Mouse (Mus musculus) intestine, embryonic 14.5 days (tissue): ENCODE results near the gene Tex13b. TPM values are rescaled to one million over a fixed set of nuclear protein-coding genes. Genes with fewer than 3 reads are reported as not detected.

Experiments used
- ATAC-seq: fragments of 200-750 bp; cut with Nextera tagmentation; replicated peaks from 2 replicates; pipeline ENCODE4 v1.8.0; 2017; ENCODE audit warnings: low read depth, moderate number of reproducible peaks, moderate TSS enrichment, moderate library complexity; ENCODE audit not compliant: low FRiP score, low TSS enrichment
- DNase-seq: peaks from one replicate; pipeline ENCODE4 v3.0.0-alpha.2; 2018; ENCODE audit warnings: low spot score
- H3K27ac ChIP-seq: fragments of 300-500 bp; sonication (generic); 2 replicates; pipeline ENCODE4 v1.5.1; 2014; ENCODE audit warnings: low read depth, mild to moderate bottlenecking, control low read depth
- H3K27me3 ChIP-seq: fragments of 300-500 bp; sonication (generic); replicated peaks from 2 replicates; pipeline ENCODE4 v1.6.1; 2014; ENCODE audit warnings: low read length, control low read depth; ENCODE audit not compliant: control insufficient read depth, insufficient read depth
- H3K36me3 ChIP-seq: fragments of 300-500 bp; sonication (generic); 2 replicates; pipeline ENCODE4 v1.6.1; 2014; ENCODE audit warnings: low read length, control low read depth; ENCODE audit not compliant: control insufficient read depth, insufficient read depth
- H3K4me1 ChIP-seq: fragments of 300-500 bp; sonication (generic); replicated peaks from 2 replicates; pipeline ENCODE4 v1.6.1; 2014; ENCODE audit warnings: low read length, control low read depth, mixed read lengths; ENCODE audit not compliant: control insufficient read depth, insufficient read depth
- H3K4me2 ChIP-seq: fragments of 300-500 bp; sonication (generic); 2 replicates; pipeline ENCODE4 v1.6.1; 2014; ENCODE audit warnings: low read length
- H3K4me3 ChIP-seq: fragments of 300-500 bp; sonication (generic); 2 replicates; pipeline ENCODE4 v1.5.1; 2014; ENCODE audit warnings: low read depth, low read length, control low read depth, mixed read lengths
- H3K9ac ChIP-seq: fragments of 300-500 bp; sonication (generic); 2 replicates; pipeline ENCODE4 v1.6.1; 2014; ENCODE audit warnings: mild to moderate bottlenecking, low read length
- H3K9me3 ChIP-seq: fragments of 300-500 bp; sonication (generic); 2 replicates; pipeline ENCODE4 v1.6.1; 2016; ENCODE audit warnings: low read length, control low read depth; ENCODE audit not compliant: control insufficient read depth
- WGBS: fragments of 180-500 bp; shearing (Covaris S2); extraction: QIAGEN DNeasy Blood & Tissue Kit; methylation state at CpG from one replicate; pipeline ENCODE4 v1.1.7; 2014; 5-methylcytosine and 5-hydroxymethylcytosine counted together
- polyA plus RNA-seq: library from polyadenylated mRNA; unstranded; fragments of >200 nt; fragmentation: Nextera tagmentation; extraction: Ambion mirVana; gene quantifications from 2 replicates; pipeline ENCODE4 v1.2.1, GENCODE M21; 2014

The Tex13b gene
- polyA plus RNA-seq, 1 experiment from 2014 or later: 0.14 TPM

DNA sequence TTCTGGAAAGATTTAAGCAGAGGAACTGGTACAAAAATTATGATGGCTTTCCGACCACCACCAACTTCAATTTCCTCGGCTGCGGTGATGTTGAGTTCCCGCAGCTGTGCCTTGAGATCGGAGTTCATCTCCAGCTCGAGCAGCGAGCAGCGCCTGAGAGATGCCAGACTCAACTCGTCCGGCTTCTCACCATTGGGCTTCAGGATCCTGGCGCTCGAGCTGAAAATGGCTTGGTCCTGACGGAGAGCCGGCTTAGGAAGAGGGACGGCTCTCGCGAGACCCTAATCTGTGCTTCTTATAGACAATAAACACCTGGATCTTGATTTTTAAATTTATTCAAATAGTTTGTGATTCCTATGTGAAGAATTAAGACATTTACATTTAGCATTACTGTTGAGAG is 9.1 kb upstream of the Tex13b start:
- no peaks in the 10 kb centered on the region for H3K36me3 ChIP-seq
- DNase-seq (no peak), ATAC-seq (no peak)
- no peaks in the 10 kb centered on the region for H3K4me1 ChIP-seq
- no peak overlapping the region for H3K9ac ChIP-seq
- no peak overlapping the region for H3K4me3 ChIP-seq
- H3K9me3 ChIP-seq: no peaks in the 10 kb centered on the region
- no peaks in the 10 kb centered on the region; the same call in 1 of the 2 replicates for H3K27me3 ChIP-seq
- H3K27ac ChIP-seq: no peak overlapping the region
- H3K4me2 ChIP-seq: no peak overlapping the region
- WGBS: 70% methylated on average over 17 of the region's 17 CpGs

DNA sequence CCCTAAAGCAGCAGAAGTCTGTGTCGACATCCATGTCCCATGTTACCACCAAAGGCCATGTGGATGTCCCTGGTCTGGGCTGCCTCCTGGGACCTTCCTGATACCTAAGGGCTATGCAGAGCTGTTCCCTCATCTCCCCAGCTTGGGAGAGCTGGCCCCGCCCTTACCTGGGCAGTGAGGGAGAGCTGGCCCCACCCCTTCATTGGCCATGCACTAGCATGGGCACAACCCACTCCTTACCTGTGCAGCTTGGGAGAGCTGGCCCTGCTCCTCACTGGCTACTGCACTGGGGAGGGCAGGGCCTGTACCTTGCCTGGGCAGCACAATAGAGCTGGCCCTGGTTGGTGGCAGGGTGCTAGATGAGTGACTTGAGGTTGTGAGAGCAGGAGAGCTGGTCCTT is 7.9 kb downstream of the Tex13b start:
- Histone ChIP-seq H3K4me1 (no peaks in the 10 kb centered on the region), H3K9ac (no peak overlapping the region), H3K4me3 (no peak overlapping the region), H3K9me3 (no peaks in the 10 kb centered on the region), H3K27me3 (no peaks in the 10 kb centered on the region), H3K36me3 (no peaks in the 10 kb centered on the region), H3K4me2 (no peak overlapping the region), H3K27ac (no peak overlapping the region)
- 83% methylated on average over 2 of the region's 2 CpGs for WGBS
- ATAC-seq (no peak), DNase-seq (no peak)

DNA sequence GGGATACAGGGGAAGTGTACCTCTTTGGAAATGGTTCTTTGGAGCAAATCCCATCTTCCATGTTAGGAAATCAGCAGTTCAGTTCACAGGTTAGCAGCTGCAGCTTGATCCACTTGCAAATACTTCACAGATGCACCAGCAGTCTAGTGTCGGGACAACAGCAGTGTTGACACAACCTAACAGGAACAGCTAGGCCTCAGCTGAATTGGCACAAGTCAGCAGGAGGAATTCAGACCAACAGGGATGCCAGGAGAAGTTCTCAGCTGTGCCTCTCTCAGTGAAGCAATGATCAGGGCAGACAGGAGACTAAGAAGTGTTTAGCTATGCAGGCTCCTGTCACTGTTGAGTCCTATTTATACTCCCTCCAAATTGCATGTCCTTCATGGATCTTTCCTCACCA is 43.4 kb downstream of the Tex13b start:
- 52% methylated on average over 1 of the region's 1 CpGs for WGBS
- no peak overlapping the region for H3K27ac ChIP-seq
- no peak for DNase-seq
- no peak for ATAC-seq
- H3K36me3 ChIP-seq: no peaks in the 10 kb centered on the region
- H3K4me3 ChIP-seq: no peak overlapping the region
- no peaks in the 10 kb centered on the region for H3K27me3 ChIP-seq
- H3K9me3 ChIP-seq: no peaks in the 10 kb centered on the region
- H3K9ac ChIP-seq: no peak overlapping the region
- no peaks in the 10 kb centered on the region for H3K4me1 ChIP-seq
- no peak overlapping the region for H3K4me2 ChIP-seq

Other genes starting within 250 kb of the Tex13b start
- gene Tsc22d3, start 212.8 kb downstream of the Tex13b start, polyA plus RNA-seq: 59.0 and 67.1 TPM in 2 replicates
- gene Mid2, start 148.8 kb downstream of the Tex13b start, polyA plus RNA-seq: 3.7 and 4.4 TPM in 2 replicates
- 0.19 and 0.89 TPM in 2 replicates for gene Vsig1, start 94.2 kb upstream of the Tex13b start, polyA plus RNA-seq
- gene Psmd10, start 143.3 kb upstream of the Tex13b start, polyA plus RNA-seq: 41.3 and 41.6 TPM in 2 replicates
- 13.3 and 14.6 TPM in 2 replicates for gene Atg4a, start 143.5 kb upstream of the Tex13b start, polyA plus RNA-seq